Mouse (Mus musculus) liver, embryonic 11.5 days (tissue): Measurements from ENCODE around the gene Tnfsf4. TPM values are rescaled to one million over a fixed set of nuclear protein-coding genes. Genes with fewer than 3 reads are reported as not detected.

Experiments
- ATAC-seq: fragments of 200-750 bp; cut with Nextera tagmentation; replicated peaks from 2 replicates; pipeline ENCODE4 v1.8.0; 2017; ENCODE audit warnings: moderate number of reproducible peaks, mild to moderate bottlenecking, moderate TSS enrichment, moderate library complexity; ENCODE audit not compliant: low FRiP score
- DNase-seq: peaks from one replicate; pipeline ENCODE4 v3.0.0-alpha.2; 2017; ENCODE audit warnings: low spot score
- H3K27ac ChIP-seq: fragments of 300-500 bp; sonication (generic); 2 replicates; pipeline ENCODE4 v1.5.1; 2014; ENCODE audit warnings: mild to moderate bottlenecking, low read depth, low read length, control low read depth
- H3K27me3 ChIP-seq: fragments of 300-500 bp; sonication (generic); replicated peaks from 2 replicates; pipeline ENCODE4 v1.6.1; 2014; ENCODE audit warnings: low read length, mixed read lengths; ENCODE audit not compliant: control insufficient read depth, insufficient read depth
- H3K36me3 ChIP-seq: fragments of 300-500 bp; sonication (generic); 2 replicates; pipeline ENCODE4 v1.6.1; 2014; ENCODE audit warnings: mild to moderate bottlenecking, low read length, moderate library complexity, mixed read lengths; ENCODE audit not compliant: control insufficient read depth, insufficient read depth
- H3K4me1 ChIP-seq: fragments of 300-500 bp; sonication (generic); replicated peaks from 2 replicates; pipeline ENCODE4 v1.6.1; 2014; ENCODE audit warnings: low read length, mixed read lengths; ENCODE audit not compliant: control insufficient read depth, insufficient read depth
- H3K4me2 ChIP-seq: fragments of 300-500 bp; sonication (generic); 2 replicates; pipeline ENCODE4 v1.6.1; 2014; ENCODE audit warnings: mild to moderate bottlenecking, control low read depth, moderate library complexity
- H3K4me3 ChIP-seq: fragments of 300-500 bp; sonication (generic); 2 replicates; pipeline ENCODE4 v1.5.1; 2014; ENCODE audit warnings: low read depth, low read length, control low read depth
- H3K9ac ChIP-seq: fragments of 300-500 bp; sonication (generic); 2 replicates; pipeline ENCODE4 v1.6.1; 2014; ENCODE audit warnings: low read depth, low read length, control low read depth
- H3K9me3 ChIP-seq: fragments of 300-500 bp; sonication (generic); 2 replicates; pipeline ENCODE4 v1.6.1; 2016; ENCODE audit warnings: low read length, inconsistent platforms, mixed read lengths; ENCODE audit not compliant: control insufficient read depth
- WGBS: fragments of 180-500 bp; shearing (Covaris S2); extraction: QIAGEN DNeasy Blood & Tissue Kit; methylation state at CpG from one replicate; pipeline ENCODE4 v1.1.7; 2014; 5-methylcytosine and 5-hydroxymethylcytosine counted together
- polyA plus RNA-seq: library from polyadenylated mRNA; unstranded; fragments of >200 nt; fragmentation: Nextera tagmentation; extraction: Ambion mirVana; gene quantifications from 2 replicates; pipeline ENCODE4 v1.2.1, GENCODE M21; 2014

Tnfsf4 gene
- polyA plus RNA-seq, 1 experiment from 2014 or later: not detected

GRCm38 (mm10) chr1:161392906-161393305, 2.3 kb upstream of the Tnfsf4 start:
- no peak for DNase-seq
- no peaks in the 10 kb centered on the region for H3K9me3 ChIP-seq
- H3K9ac ChIP-seq: no peak overlapping the region
- 64% methylated on average over 10 of the region's 10 CpGs for WGBS
- H3K27ac ChIP-seq: no peak overlapping the region
- no peak overlapping the region for H3K4me2 ChIP-seq
- ATAC-seq: no peak
- H3K4me3 ChIP-seq: no peak overlapping the region
- no peaks in the 10 kb centered on the region for H3K27me3 ChIP-seq
- no peaks in the 10 kb centered on the region for H3K4me1 ChIP-seq
- H3K36me3 ChIP-seq: no peaks in the 10 kb centered on the region

GRCm38 (mm10) chr1:161395610-161396009, 401 bp downstream of the Tnfsf4 start:
- Histone ChIP-seq H3K27me3 (no peaks in the 10 kb centered on the region), H3K27ac (no peak overlapping the region), H3K4me1 (no peaks in the 10 kb centered on the region), H3K9me3 (no peaks in the 10 kb centered on the region), H3K4me3 (no peak overlapping the region), H3K36me3 (no peaks in the 10 kb centered on the region), H3K9ac (no peak overlapping the region), H3K4me2 (no peak overlapping the region)
- 68% methylated on average over 5 of the region's 5 CpGs for WGBS
- ATAC-seq: no peak
- no peak for DNase-seq

GRCm38 (mm10) chr1:161396351-161396750, 1.1 kb downstream of the Tnfsf4 start:
- H3K27me3 ChIP-seq: no peaks in the 10 kb centered on the region
- H3K9me3 ChIP-seq: no peaks in the 10 kb centered on the region
- 57% methylated on average over 10 of the region's 10 CpGs for WGBS
- H3K9ac ChIP-seq: no peak overlapping the region
- H3K4me3 ChIP-seq: no peak overlapping the region
- ATAC-seq: peak; percentile 26; the same call in 1 of the 2 replicates
- no peak for DNase-seq
- no peak overlapping the region for H3K27ac ChIP-seq
- H3K4me2 ChIP-seq: no peak overlapping the region
- H3K4me1 ChIP-seq: no peaks in the 10 kb centered on the region
- no peaks in the 10 kb centered on the region for H3K36me3 ChIP-seq

- ATAC-seq: no peak
- DNase-seq: no peak
These were observed 4.9 kb downstream of the Tnfsf4 start for GRCm38 (mm10) chr1:161400126-161400525.

GRCm38 (mm10) chr1:161403061-161403460, 7.9 kb downstream of the Tnfsf4 start:
- H3K4me3 ChIP-seq: no peak overlapping the region
- no peaks in the 10 kb centered on the region for H3K9me3 ChIP-seq
- ATAC-seq: no peak
- no peaks in the 10 kb centered on the region for H3K27me3 ChIP-seq
- no peak overlapping the region for H3K27ac ChIP-seq
- no peak for DNase-seq
- no peaks in the 10 kb centered on the region for H3K36me3 ChIP-seq
- H3K4me1 ChIP-seq: no peaks in the 10 kb centered on the region
- no peak overlapping the region for H3K9ac ChIP-seq
- WGBS: 62% methylated on average over 2 of the region's 2 CpGs
- no peak overlapping the region for H3K4me2 ChIP-seq

More at GRCm38 (mm10) chr1:161400126-161400525, 4.9 kb downstream of the Tnfsf4 start:
- H3K9me3 ChIP-seq: no peaks in the 10 kb centered on the region
- H3K4me2 ChIP-seq: no peak overlapping the region
- no peak overlapping the region for H3K4me3 ChIP-seq
- 22% methylated on average over 6 of the region's 6 CpGs for WGBS
- H3K36me3 ChIP-seq: no peaks in the 10 kb centered on the region
- H3K4me1 ChIP-seq: no peaks in the 10 kb centered on the region
- no peak overlapping the region for H3K9ac ChIP-seq
- no peak overlapping the region for H3K27ac ChIP-seq
- no peaks in the 10 kb centered on the region for H3K27me3 ChIP-seq

- 67% methylated on average over 1 of the region's 1 CpGs for WGBS
- Histone ChIP-seq H3K9me3 (no peaks in the 10 kb centered on the region), H3K4me2 (no peak overlapping the region), H3K9ac (no peak overlapping the region), H3K4me3 (no peak overlapping the region), H3K27me3 (no peaks in the 10 kb centered on the region), H3K36me3 (no peaks in the 10 kb centered on the region), H3K4me1 (no peaks in the 10 kb centered on the region), H3K27ac (no peak overlapping the region)
- no peak for DNase-seq
- ATAC-seq: no peak
These were observed 11.3 kb downstream of the Tnfsf4 start for GRCm38 (mm10) chr1:161406480-161406879.

GRCm38 (mm10) chr1:161419926-161420325, 24.7 kb downstream of the Tnfsf4 start:
- Histone ChIP-seq H3K27ac (no peak overlapping the region), H3K9me3 (no peaks in the 10 kb centered on the region), H3K27me3 (no peaks in the 10 kb centered on the region), H3K4me1 (no peaks in the 10 kb centered on the region), H3K4me2 (no peak overlapping the region), H3K9ac (no peak overlapping the region), H3K4me3 (no peak overlapping the region), H3K36me3 (no peaks in the 10 kb centered on the region)
- no peak for DNase-seq
- no peak for ATAC-seq

GRCm38 (mm10) chr1:161420646-161421045, 25.4 kb downstream of the Tnfsf4 start:
- Histone ChIP-seq H3K36me3 (no peaks in the 10 kb centered on the region), H3K4me1 (no peaks in the 10 kb centered on the region), H3K4me3 (no peak overlapping the region), H3K9me3 (no peaks in the 10 kb centered on the region), H3K4me2 (no peak overlapping the region), H3K27ac (no peak overlapping the region), H3K9ac (no peak overlapping the region), H3K27me3 (no peaks in the 10 kb centered on the region)
- 75% methylated on average over 9 of the region's 9 CpGs for WGBS
- DNase-seq (no peak), ATAC-seq (no peak)

GRCm38 (mm10) chr1:161426277-161427056, 31.3 kb downstream of the Tnfsf4 start:
- Histone ChIP-seq H3K27ac (no peak overlapping the region), H3K4me3 (no peak overlapping the region), H3K36me3 (no peaks in the 10 kb centered on the region), H3K9ac (no peak overlapping the region), H3K27me3 (no peaks in the 10 kb centered on the region), H3K4me2 (no peak overlapping the region), H3K9me3 (no peaks in the 10 kb centered on the region), H3K4me1 (no peaks in the 10 kb centered on the region)
- DNase-seq (no peak), ATAC-seq (no peak)
- 81% methylated on average over 4 of the region's 4 CpGs for WGBS
